Mouse (Mus musculus) hindlimb bud, embryonic 11.5 days (tissue): ENCODE results near the gene Kif26b.
A peak's percentile ranks its signal among the peaks of the same experiment; 100 is the strongest.

Source experiments
- DNase-seq: peaks from one replicate; pipeline ENCODE4 v3.0.0-alpha.2; 2012; ENCODE audit warnings: low read depth, low spot score; ENCODE audit errors: extremely low spot score

Gene Kif26b

GRCm38 (mm10) chr1:178708356-178708755 is 179.4 kb downstream of the Kif26b start:
- no peak for DNase-seq

GRCm38 (mm10) chr1:178712189-178712873 is 183.4 kb downstream of the Kif26b start:
- DNase-seq = no peak

GRCm38 (mm10) chr1:178714209-178714608 is 185.3 kb downstream of the Kif26b start:
- DNase-seq = no peak

DNA sequence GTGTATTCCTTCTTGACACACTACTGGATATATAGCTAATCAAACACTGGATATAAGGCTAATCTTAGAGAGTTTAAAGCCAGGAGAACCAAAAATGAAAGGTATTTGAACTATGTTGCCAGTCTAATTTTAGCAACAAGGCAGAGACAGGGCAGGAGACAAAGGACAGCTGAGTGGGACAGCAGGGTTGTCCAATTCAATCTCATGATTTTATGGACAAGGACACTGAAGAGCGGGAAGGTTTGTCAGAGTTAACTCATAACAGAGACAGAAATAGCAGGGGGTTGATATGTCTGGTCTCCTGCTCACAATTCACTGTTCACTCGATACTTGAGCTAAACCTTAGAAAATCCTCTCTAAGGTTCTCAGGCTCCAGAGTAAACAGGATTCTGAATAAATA is 187.5 kb downstream of the Kif26b start:
- no peak for DNase-seq

GRCm38 (mm10) chr1:178720821-178721220 is 191.9 kb downstream of the Kif26b start:
- DNase-seq = no peak

DNA sequence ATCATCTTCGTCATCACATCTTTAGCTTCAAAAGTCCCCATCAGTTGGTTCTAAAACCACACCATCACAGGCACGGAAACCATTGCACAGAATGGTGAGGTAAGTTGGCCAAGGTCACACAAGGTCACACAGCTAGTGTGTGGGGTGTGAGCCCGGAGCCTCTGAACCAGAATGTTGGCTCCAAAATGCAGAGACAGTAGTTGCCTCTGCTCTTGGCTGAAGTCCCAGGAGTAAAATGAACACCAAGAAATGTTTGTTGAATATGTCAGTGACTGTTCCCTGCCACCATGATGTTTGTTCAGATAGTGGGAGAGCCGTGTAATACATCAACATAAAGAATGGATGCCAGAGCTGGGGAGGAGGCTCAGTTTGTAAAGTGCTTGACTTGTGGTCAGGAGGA is 193.9 kb downstream of the Kif26b start:
- no peak for DNase-seq

DNA sequence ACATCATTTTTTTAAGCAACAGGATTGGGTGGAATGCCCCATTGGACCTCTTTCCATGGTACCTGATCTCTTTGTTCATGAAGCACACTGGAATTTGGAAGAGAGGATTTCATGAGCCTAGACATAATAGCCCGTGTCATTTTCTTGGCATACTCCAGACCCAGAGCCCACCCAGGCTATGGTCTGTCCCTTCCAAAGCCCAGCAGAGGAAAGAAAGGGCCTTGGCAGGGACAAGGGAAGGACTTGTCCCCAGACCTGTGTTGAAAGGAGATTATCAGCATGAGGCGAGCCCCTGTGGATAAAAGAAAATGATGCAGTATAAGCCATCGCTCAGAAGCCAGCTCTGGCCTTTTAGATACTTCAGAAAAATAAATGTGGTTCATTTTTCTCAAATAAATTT is 196.6 kb downstream of the Kif26b start:
- no peak for DNase-seq

DNA sequence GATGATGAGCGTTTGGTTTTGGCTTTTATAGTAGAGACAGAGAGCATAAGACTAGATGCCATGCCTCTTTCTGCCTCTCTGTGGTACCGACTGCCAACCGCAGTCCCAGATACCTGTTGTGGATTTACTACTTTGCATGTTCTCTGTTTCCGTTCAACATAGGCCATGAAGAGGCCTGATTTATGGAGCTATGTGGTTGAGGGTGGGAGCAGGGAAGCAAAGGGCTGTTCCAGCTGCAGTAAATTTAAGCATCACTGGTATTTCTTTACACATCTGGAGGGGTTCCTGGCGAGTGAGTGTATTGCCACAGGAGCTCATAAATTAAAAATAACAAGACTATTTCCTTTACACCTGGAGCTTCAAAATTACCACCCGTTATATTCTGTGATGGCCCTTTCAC is 199.3 kb downstream of the Kif26b start:
- peak; percentile 77 for DNase-seq

DNA sequence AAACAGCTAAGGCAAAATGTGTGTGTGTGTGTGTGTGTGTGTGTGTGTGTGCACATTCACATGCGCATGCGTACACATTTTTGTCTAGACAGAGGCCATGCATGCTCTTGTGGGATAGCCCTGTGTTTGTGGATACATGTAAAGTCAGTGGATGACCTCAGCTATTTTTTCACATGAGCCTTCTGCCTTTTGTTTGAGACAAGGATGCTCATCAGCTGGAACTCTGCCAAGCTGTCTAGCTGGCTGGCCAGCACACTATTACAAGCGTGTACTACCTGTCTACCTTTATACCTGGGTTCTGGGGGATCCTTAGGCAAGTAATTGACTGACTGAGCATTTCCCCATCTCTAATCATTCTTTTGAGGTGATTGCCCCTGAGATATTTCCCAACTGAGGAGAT is 201.3 kb downstream of the Kif26b start:
- DNase-seq = no peak

DNA sequence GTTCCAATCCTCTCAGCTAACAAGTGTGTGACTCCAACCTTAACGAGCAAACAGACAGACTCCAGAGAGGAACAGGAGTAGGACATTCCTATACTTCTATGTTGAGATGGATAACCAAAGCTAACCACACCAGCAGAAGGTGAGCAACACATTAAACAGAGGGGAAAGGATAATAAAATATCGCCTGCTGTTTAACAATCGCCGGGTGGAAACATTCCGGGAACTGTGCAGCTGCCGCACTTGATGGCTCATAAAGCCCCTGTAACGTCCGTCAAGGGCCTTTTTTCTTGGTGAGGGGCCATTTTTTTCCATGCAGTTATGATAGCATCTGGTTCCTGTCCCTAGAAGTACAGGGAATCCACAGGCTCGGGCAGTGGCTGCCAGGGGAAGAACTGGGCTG is 204.1 kb downstream of the Kif26b start:
- peak; percentile 78 for DNase-seq

- DNase-seq = no peak
Measured at GRCm38 (mm10) chr1:178734576-178734975, 205.7 kb downstream of the Kif26b start.

- no peak for DNase-seq
Measured at GRCm38 (mm10) chr1:178736931-178737330, 208.0 kb downstream of the Kif26b start.

- DNase-seq = no peak
Measured at GRCm38 (mm10) chr1:178743820-178744219, 214.9 kb downstream of the Kif26b start.

GRCm38 (mm10) chr1:178744526-178744925 is 215.6 kb downstream of the Kif26b start:
- DNase-seq = no peak

DNA sequence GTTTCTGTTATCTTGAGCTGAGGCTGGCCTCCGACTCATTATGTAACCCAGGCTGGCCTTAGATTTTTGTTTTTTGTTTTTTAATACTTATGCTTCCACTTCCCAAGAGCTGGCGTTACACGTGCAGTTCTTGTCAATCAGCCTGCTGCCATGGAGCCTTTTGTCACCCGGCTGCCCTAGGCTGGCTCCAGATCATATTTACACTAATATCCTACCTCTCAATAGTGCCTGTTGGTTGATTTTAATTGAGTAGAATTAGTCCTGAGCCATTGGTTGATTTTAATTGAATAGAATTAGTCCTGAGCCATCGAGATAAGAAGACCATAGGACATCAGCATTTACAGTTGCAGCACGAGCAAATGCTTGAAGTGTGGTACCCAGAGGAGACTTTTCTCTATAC is 216.0 kb downstream of the Kif26b start:
- DNase-seq = no peak

DNA sequence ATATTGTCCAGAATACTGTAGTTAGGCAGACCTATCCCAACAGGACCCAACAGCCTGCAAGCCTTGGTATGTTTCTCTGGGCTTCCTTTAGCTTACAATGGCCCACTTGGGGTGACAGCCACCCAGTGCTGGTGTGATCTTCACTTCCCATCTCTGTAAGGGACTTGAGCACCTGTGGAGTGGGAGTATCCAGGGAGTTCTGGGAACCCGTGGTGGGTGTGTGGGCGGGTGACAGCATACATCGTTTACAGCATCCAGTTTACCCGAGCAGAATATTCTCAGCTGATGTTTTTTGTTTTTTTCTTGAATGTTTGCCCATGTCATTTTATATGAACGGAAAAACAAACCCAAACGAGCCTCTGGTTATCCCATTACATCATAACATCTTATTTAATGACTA is 216.5 kb downstream of the Kif26b start:
- DNase-seq = no peak

- peak; percentile 37 for DNase-seq
Measured at GRCm38 (mm10) chr1:178747279-178748221, 218.6 kb downstream of the Kif26b start.

DNA sequence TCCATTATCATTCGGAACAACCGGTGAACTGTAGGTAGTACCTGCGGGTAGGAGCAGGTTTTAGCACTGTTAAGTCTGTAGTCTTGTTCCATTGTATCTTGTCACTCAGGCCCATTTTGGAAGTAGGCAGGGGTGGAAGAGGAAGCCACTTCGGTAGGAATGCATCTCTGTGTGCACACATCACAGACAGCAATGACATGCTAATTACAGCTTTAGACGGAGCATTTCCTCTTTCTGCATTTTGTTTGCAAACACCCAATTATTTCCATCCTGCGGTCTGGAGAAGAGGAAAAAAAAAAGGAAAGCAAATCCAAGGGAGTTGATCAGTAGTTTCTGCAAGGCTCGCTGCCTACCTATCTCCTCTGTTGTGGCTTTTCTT is 219.3 kb downstream of the Kif26b start:
- DNase-seq = no peak

- no peak for DNase-seq
Measured at GRCm38 (mm10) chr1:178748617-178749016, 219.7 kb downstream of the Kif26b start.

DNA sequence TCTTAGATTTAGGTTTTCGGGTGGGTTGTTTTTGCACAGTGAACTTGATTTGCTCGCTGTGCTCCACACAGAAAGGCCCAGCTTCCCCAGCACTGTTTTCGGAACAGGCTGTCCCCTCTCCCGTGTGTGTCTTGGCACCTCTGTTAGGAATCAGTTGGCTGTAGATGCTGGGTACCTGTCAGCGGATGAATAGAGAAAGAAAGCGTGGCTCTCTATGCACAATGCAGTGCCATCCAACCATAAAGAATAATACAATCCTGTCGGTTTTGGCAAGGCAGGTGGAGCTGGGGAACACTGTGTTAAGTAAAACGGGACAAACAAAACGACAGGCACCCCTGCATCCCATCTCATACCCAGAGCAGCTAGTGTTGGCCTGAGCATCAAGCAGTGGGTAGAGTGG is 220.9 kb downstream of the Kif26b start:
- DNase-seq = no peak

DNA sequence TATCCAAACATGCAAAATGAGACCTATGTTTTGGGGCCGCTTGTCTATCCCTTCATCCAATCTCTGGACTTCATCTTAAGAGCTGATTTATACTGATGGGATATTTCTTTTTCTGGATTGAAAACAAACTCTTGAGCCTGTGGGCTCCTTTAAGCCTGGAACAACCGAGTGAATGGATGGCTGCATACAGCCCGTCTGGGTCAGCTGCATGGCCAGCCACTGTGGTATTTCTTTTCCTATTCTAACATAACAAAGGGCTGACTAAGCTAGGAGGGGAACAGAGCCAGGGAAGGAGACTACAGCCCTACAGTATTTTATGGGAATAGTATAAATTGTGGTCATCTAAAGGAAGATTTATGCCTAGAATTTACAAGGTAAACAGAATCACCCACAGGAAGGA is 229.5 kb downstream of the Kif26b start:
- no peak for DNase-seq

- DNase-seq = no peak
Measured at GRCm38 (mm10) chr1:178762125-178762741, 233.3 kb downstream of the Kif26b start.
